Mouse (Mus musculus) E14TG2a.4 (cell line): ENCODE data around the gene Pcsk7.

Experiments used
- H3K27me3 ChIP-seq: 2 replicates; pipeline ENCODE4 v1.6.1; 2014; ENCODE audit warnings: low read length, control low read depth; ENCODE audit not compliant: insufficient read depth
- H3K36me3 ChIP-seq: 2 replicates; pipeline ENCODE4 v1.6.1; 2014; ENCODE audit warnings: low read length, control low read depth; ENCODE audit not compliant: insufficient read depth
- H3K4me1 ChIP-seq: replicated peaks from 2 replicates; pipeline ENCODE4 v1.6.1; 2014; ENCODE audit warnings: low read depth, low read length, control low read depth
- H3K4me3 ChIP-seq: replicated peaks from 2 replicates; pipeline ENCODE4 v1.5.1; 2014; ENCODE audit warnings: mild to moderate bottlenecking, low read length
- H3K9me3 ChIP-seq: 2 replicates; pipeline ENCODE4 v1.6.1; 2014; ENCODE audit warnings: low read length, control low read depth
- CTCF ChIP-seq: conservative IDR thresholded peaks from 2 replicates; pipeline ENCODE4 v1.5.1; 2014; ENCODE audit warnings: low read length
- NANOG ChIP-seq: IDR thresholded peaks from 2 replicates; pipeline ENCODE4 v1.6.1; 2014; ENCODE audit warnings: borderline replicate concordance, low read length, mixed read lengths
- POU5F1 ChIP-seq: IDR thresholded peaks from 2 replicates; pipeline ENCODE4 v1.6.1; 2014; ENCODE audit warnings: low read length, borderline replicate concordance

Gene Pcsk7

GRCm38 (mm10) chr9:45961855-45962254 lies 55.6 kb downstream of the Pcsk7 start:
- no peaks in the 10 kb centered on the region for H3K27me3 ChIP-seq
- no peaks in the 10 kb centered on the region for H3K9me3 ChIP-seq
- no peak overlapping the region for H3K4me3 ChIP-seq
- peaks cover 58% of the 10 kb centered on the region for H3K36me3 ChIP-seq
- TF ChIP-seq NANOG: no peak
- TF ChIP-seq POU5F1: no peak
- TF ChIP-seq CTCF: no peak
- H3K4me1 ChIP-seq: peaks cover 13% of the 10 kb centered on the region

GRCm38 (mm10) chr9:45963577-45963976 lies 57.3 kb downstream of the Pcsk7 start:
- TF ChIP-seq POU5F1: no peak
- no peak for TF ChIP-seq CTCF
- TF ChIP-seq NANOG: no peak
- Histone ChIP-seq H3K9me3 (no peaks in the 10 kb centered on the region), H3K36me3 (peaks cover 74% of the 10 kb centered on the region), H3K4me1 (peaks cover 9% of the 10 kb centered on the region), H3K4me3 (no peak overlapping the region), H3K27me3 (no peaks in the 10 kb centered on the region)

DNA sequence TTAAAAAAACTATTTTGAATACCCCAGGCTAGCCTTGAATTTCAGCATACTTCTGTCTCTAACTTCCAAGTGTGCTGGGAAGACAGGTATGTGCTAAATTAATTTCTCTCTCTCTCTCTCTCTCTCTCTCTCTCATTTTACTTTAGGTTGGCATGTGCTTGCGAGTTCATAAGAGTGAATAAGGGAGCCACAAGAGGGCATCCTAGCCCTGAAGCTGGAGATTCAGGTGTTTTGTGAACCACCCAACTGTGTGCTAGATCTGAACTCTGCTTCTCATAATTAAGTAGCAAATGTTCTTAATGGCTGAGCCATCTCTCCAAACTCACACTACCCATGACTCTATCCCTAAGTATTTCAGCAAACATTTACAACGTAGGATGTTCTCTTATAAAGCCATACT lies 70.6 kb downstream of the Pcsk7 start:
- H3K4me1 ChIP-seq: peaks cover 19% of the 10 kb centered on the region
- no peaks in the 10 kb centered on the region for H3K9me3 ChIP-seq
- H3K36me3 ChIP-seq: peaks cover 58% of the 10 kb centered on the region
- TF ChIP-seq CTCF: no peak
- no peak for TF ChIP-seq POU5F1
- TF ChIP-seq NANOG: no peak
- no peaks in the 10 kb centered on the region for H3K27me3 ChIP-seq
- no peak overlapping the region for H3K4me3 ChIP-seq
